Mouse (Mus musculus) megakaryocyte, embryonic 14.5 days (primary cell): ENCODE results near the gene Ifih1.

Experiments
- FLI1 ChIP-seq: IDR thresholded peaks from 2 replicates; pipeline ENCODE4 v1.6.1; 2012; ENCODE audit warnings: low read length, inconsistent platforms, mixed read lengths
- GATA1 ChIP-seq: IDR thresholded peaks from 3 replicates; pipeline ENCODE4 v1.6.1; 2012; ENCODE audit warnings: mixed read lengths, low read length, inconsistent platforms, borderline replicate concordance

GRCm38 (mm10) chr2:62644891-62645290 lies 1.2 kb downstream of the Ifih1 start:
- TF ChIP-seq GATA1 = no peak
- TF ChIP-seq FLI1 = no peak
